Mouse (Mus musculus): ENCODE results near the gene Ccnb1ip1. TPM values are rescaled to one million over a fixed set of nuclear protein-coding genes. Genes with fewer than 3 reads are reported as not detected.
"Not testable (repeated sequence)": the region's sequence is repeated elsewhere in the genome, so short reads cannot be mapped to it uniquely, and the experiment has no call there.

Ccnb1ip1 gene
- total and polyA plus RNA-seq, 3 experiments = 23.3 to 27.6 TPM; not detected in 1

- no peak for TF ChIP-seq MAZ (IDR thresholded peaks at IDR 0.05; ENCODE audit: low read depth, low read length)
Observed at GRCm38 (mm10) chr14:50813060-50813459, 5.5 kb upstream of the Ccnb1ip1 start (continued).

- H3K27ac ChIP-seq (ENCODE audit: control insufficient read depth, low read depth, low read length) = peak overlapping the region; percentile 49
- DNase-seq (ENCODE audit: low read depth, low spot score); H3K9me3 ChIP-seq (replicated peaks; ENCODE audit: insufficient read depth, low read length); H3K36me3 ChIP-seq (ENCODE audit: control insufficient read depth in 1 of 2, insufficient read depth in 2 of 2, low read length in 2 of 2); H3K27me3 ChIP-seq (ENCODE audit: control insufficient read depth in 1 of 2, insufficient read depth in 2 of 2, low read length in 2 of 2); H3K4me1 ChIP-seq (ENCODE audit: control insufficient read depth in 1 of 2, insufficient read depth in 2 of 2, low read length in 2 of 2): not testable (repeated sequence)
- H3K9ac ChIP-seq (ENCODE audit: control insufficient read depth, low read depth, low read length, poor library complexity, severe bottlenecking) = peak overlapping the region; percentile 66
- H3K79me2 ChIP-seq (ENCODE audit: control insufficient read depth, insufficient read depth, low read length, poor library complexity) = peaks cover 44% of the 10 kb centered on the region
- TF ChIP-seq TBP (IDR thresholded peaks at IDR 0.05; ENCODE audit: low read depth, low read length) = peak; percentile 69
- TF ChIP-seq ZNF384 (IDR thresholded peaks at IDR 0.05; ENCODE audit: low read depth, low read length) = peak; percentile 88
- peak overlapping the region; percentile 53 to 63 for H3K4me3 ChIP-seq (ENCODE audit: control insufficient read depth in 1 of 2, insufficient read depth in 1 of 2, low read depth in 2 of 2, low read length in 2 of 2)
Observed at GRCm38 (mm10) chr14:50806469-50806868, 1.1 kb downstream of the Ccnb1ip1 start.

DNA sequence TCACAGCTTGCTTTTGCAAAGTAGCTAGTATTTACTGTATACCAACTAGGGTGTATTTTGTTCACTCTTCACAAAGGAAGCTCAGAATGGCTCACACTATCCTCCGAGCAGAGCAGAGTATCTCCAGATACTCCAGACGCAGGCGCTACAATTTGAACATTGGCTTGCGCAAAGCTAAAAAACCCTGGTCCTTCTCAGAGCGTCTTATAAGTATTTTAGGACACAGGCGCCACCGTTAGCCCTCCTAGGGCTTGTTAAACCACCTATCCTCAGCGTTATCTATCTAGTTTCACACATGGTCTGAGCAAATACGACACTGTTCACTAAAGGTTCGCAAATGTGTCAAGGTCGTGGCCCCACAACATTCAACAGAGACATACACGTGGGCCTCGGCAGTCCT, 2.8 kb downstream of the Ccnb1ip1 start:
- H3K79me2 ChIP-seq (ENCODE audit: control insufficient read depth, insufficient read depth, low read length, poor library complexity) = peaks cover 59% of the 10 kb centered on the region
- H3K27ac ChIP-seq (ENCODE audit: control insufficient read depth, low read depth, low read length) = peak overlapping the region; percentile 58
- peaks cover 0 to 9% of the 10 kb centered on the region in 2 experiments; a peak in 1 of 4 replicates for H3K4me1 ChIP-seq (ENCODE audit: control insufficient read depth in 1 of 2, insufficient read depth in 2 of 2, low read length in 2 of 2)
- H3K9ac ChIP-seq (ENCODE audit: control insufficient read depth, low read depth, low read length, poor library complexity, severe bottlenecking) = peak overlapping the region; percentile 97
- H3K4me3 ChIP-seq (ENCODE audit: control insufficient read depth in 1 of 2, insufficient read depth in 1 of 2, low read depth in 2 of 2, low read length in 2 of 2) = peak overlapping the region; percentile 86 to 97
- peaks cover 12 to 20% of the 10 kb centered on the region in 2 experiments; a peak in 3 of 4 replicates for H3K36me3 ChIP-seq (ENCODE audit: control insufficient read depth in 1 of 2, insufficient read depth in 2 of 2, low read length in 2 of 2)
- no peaks in the 10 kb centered on the region for H3K27me3 ChIP-seq (ENCODE audit: control insufficient read depth in 1 of 2, insufficient read depth in 2 of 2, low read length in 2 of 2)
- H3K9me3 ChIP-seq (replicated peaks; ENCODE audit: insufficient read depth, low read length) = no peaks in the 10 kb centered on the region
- DNase-seq (ENCODE audit: low read depth, low spot score) = peak; percentile 56
- no peak for TF ChIP-seq JUND (IDR thresholded peaks at IDR 0.05; ENCODE audit: low read depth, low read length)
- TF ChIP-seq ZMIZ1 (IDR thresholded peaks at IDR 0.05; ENCODE audit: low read depth, low read length) = no peak
- no peak for TF ChIP-seq MAZ (IDR thresholded peaks at IDR 0.05; ENCODE audit: low read depth, low read length)
- TF ChIP-seq ZNF384 (IDR thresholded peaks at IDR 0.05; ENCODE audit: low read depth, low read length) = no peak
- TF ChIP-seq TBP (IDR thresholded peaks at IDR 0.05; ENCODE audit: low read depth, low read length) = 0 out of 2 replicates have a peak, but pooled peaks have one; percentile 14
- peak in 1 of 2 experiments; percentile 55; a peak in 1 of 4 replicates for TF ChIP-seq POLR2A (IDR thresholded peaks at IDR 0.05; ENCODE audit: control insufficient read depth in 1 of 2, insufficient read depth in 1 of 2, low read depth in 1 of 2, low read length in 2 of 2, poor library complexity in 1 of 2)

- peak; percentile 79 for DNase-seq (ENCODE audit: low read depth, low spot score)
Observed at GRCm38 (mm10) chr14:50802843-50803562, 4.5 kb downstream of the Ccnb1ip1 start.

More at GRCm38 (mm10) chr14:50802843-50803562, 4.5 kb downstream of the Ccnb1ip1 start:
- H3K9ac ChIP-seq (ENCODE audit: control insufficient read depth, low read depth, low read length, poor library complexity, severe bottlenecking) = peak overlapping the region; percentile 97
- peaks cover 0 to 12% of the 10 kb centered on the region in 2 experiments; a peak in 2 of 4 replicates for H3K4me1 ChIP-seq (ENCODE audit: control insufficient read depth in 1 of 2, insufficient read depth in 2 of 2, low read length in 2 of 2)
- peaks cover 14 to 29% of the 10 kb centered on the region in 2 experiments for H3K36me3 ChIP-seq (ENCODE audit: control insufficient read depth in 1 of 2, insufficient read depth in 2 of 2, low read length in 2 of 2)
- peaks cover 55% of the 10 kb centered on the region for H3K79me2 ChIP-seq (ENCODE audit: control insufficient read depth, insufficient read depth, low read length, poor library complexity)
- TF ChIP-seq POLR2A (IDR thresholded peaks at IDR 0.05; ENCODE audit: control insufficient read depth in 1 of 2, insufficient read depth in 1 of 2, low read depth in 1 of 2, low read length in 2 of 2, poor library complexity in 1 of 2) = peak in 1 of 2 experiments; percentile 14; a peak in 1 of 4 replicates
- peak in 2 of 3 experiments; percentile 38 to 53; a peak in 3 of 6 replicates for TF ChIP-seq CTCF (IDR thresholded peaks at IDR 0.05 in 2 of 3, conservative IDR thresholded peaks at IDR 0.05 in 1 of 3; ENCODE audit: control insufficient read depth in 1 of 3, insufficient read depth in 1 of 3, low read depth in 2 of 3, low read length in 3 of 3, poor library complexity in 1 of 3, severe bottlenecking in 1 of 3)
- TF ChIP-seq TBP (IDR thresholded peaks at IDR 0.05; ENCODE audit: low read depth, low read length) = peak; percentile 61; the same call in 1 of the 2 replicates
- TF ChIP-seq ETS1 (IDR thresholded peaks at IDR 0.05; ENCODE audit: low read depth, low read length) = no peak
- peak overlapping the region; percentile 58 for H3K27ac ChIP-seq (ENCODE audit: control insufficient read depth, low read depth, low read length)
- no peaks in the 10 kb centered on the region for H3K27me3 ChIP-seq (ENCODE audit: control insufficient read depth in 1 of 2, insufficient read depth in 2 of 2, low read length in 2 of 2)
- H3K9me3 ChIP-seq (replicated peaks; ENCODE audit: insufficient read depth, low read length) = no peaks in the 10 kb centered on the region
- peak overlapping the region; percentile 86 to 97 for H3K4me3 ChIP-seq (ENCODE audit: control insufficient read depth in 1 of 2, insufficient read depth in 1 of 2, low read depth in 2 of 2, low read length in 2 of 2)

All from MEL (cell line).